Mouse (Mus musculus) heart, postnatal 0 days (tissue): ENCODE data around the gene Trappc10.

ENCODE experiments used
- CTCF ChIP-seq: IDR thresholded peaks from 2 replicates; pipeline ENCODE4 v1.5.1; 2016; ENCODE audit warnings: antibody characterized with exemption, control low read depth, low read depth
- EP300 ChIP-seq: IDR thresholded peaks from 2 replicates; pipeline ENCODE4 v1.6.1; 2016; ENCODE audit warnings: antibody characterized with exemption, low read depth

GRCm38 (mm10) chr10:78288135-78288534 lies 43.7 kb upstream of the Trappc10 start:
- TF ChIP-seq CTCF (no peak), EP300 (no peak)
